Mouse (Mus musculus): ENCODE results near the gene B430306N03Rik. TPM values are rescaled to one million over a fixed set of nuclear protein-coding genes. Genes with fewer than 3 reads are reported as not detected.

B430306N03Rik gene
- total RNA-seq (2023), result 10 to 100 TPM; 11.2 to 11.3 TPM

GRCm38 (mm10) chr17:48315905-48316579 lies at the start of gene B430306N03Rik:
B430306N03Rik (plus strand) TSS chr17:48316141.

GRCm38 (mm10) chr17:48299203-48299602 lies 16.7 kb upstream of the B430306N03Rik start, which contains the start of gene Treml2:
Treml2 (plus strand) TSS chr17:48299498.

DNA sequence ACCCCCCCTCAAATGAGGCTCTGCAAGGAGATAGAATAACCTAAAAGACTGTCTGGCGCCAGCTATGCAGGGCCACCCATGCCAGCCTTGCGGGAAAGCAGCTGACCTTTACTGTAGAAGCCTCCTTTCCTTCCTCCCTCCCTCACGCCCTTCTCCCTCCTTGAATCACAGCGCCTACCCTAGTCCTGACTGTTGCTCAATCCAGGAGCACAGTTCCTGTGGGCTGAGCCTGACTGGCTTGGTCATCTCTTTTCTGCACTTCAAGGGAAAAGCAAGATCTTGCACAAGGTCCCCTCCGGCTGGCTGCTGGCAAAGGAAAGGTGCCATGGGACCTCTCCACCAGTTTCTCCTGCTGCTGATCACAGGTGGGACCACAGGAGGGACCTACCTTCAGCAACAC lies 30.3 kb downstream of the B430306N03Rik start, which contains the start of gene Trem2:
Gene Trem2, plus strand, starts transcription at position 171 of the 400 bp plus-strand sequence.

DNA sequence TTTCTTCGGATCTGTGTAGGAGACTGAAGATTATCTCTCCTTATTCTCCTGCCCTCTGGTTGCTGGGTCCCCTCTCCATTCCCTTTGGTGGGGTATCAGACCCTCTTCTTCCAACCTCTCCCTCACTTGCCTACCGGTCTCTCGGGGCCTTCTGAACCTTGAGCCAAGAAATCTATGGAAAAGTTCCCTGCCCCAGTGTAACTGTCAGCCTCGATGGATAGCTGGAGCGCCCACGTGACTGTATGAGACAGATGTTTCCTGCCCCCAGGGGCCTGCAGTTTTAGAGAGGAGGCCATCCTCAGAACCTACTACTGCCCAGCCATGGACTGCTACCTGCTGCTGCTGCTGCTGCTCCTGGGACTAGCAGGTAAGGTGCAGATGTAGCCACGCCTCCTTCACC lies 43.7 kb downstream of the B430306N03Rik start, which contains the start of gene Treml1:
Gene Treml1, plus strand, starts transcription at position 301 of the 400 bp plus-strand sequence.

Other genes starting within 250 kb of the B430306N03Rik start
- gene 1700067P10Rik, start 226.8 kb upstream of the B430306N03Rik start, total RNA-seq (2023), result not detected
- not detected for gene 9830107B12Rik, start 169.9 kb upstream of the B430306N03Rik start, total RNA-seq (2023)
- gene A530064D06Rik, start 148.9 kb upstream of the B430306N03Rik start, total RNA-seq (2023), result under 1 TPM in 1 of 2 experiments, not detected in 1; 0.61 TPM
- gene Trem1, start 83.4 kb upstream of the B430306N03Rik start, total RNA-seq (2023), result 1 to 10 TPM; 1.6 to 3.7 TPM
- gene Trem3, start 68.4 kb upstream of the B430306N03Rik start, total RNA-seq (2023), result not detected
- 1 to 10 TPM; 2.0 to 2.4 TPM for gene Treml4, start 51.8 kb upstream of the B430306N03Rik start, total RNA-seq (2023)
- 100 to 1,000 TPM; 174 to 186 TPM for gene Treml2, start 16.6 kb upstream of the B430306N03Rik start, total RNA-seq (2023)
- not detected for gene Trem2, start 30.3 kb downstream of the B430306N03Rik start, total RNA-seq (2023)
- not detected for gene Treml1, start 43.8 kb downstream of the B430306N03Rik start, total RNA-seq (2023)
- gene Nfya, start 93.8 kb downstream of the B430306N03Rik start, total RNA-seq (2023), result 100 to 1,000 TPM; 118 TPM
- 10 to 100 TPM; 50.5 to 59.6 TPM for gene Oard1, start 93.9 kb downstream of the B430306N03Rik start, total RNA-seq (2023)
- gene Apobec2, start 116.8 kb downstream of the B430306N03Rik start, total RNA-seq (2023), result under 1 TPM in 1 of 2 experiments, not detected in 1; 0.64 TPM
- gene Tspo2, start 135.4 kb downstream of the B430306N03Rik start, total RNA-seq (2023), result not detected
- 1 to 10 TPM; 4.8 to 7.3 TPM for gene Unc5cl, start 138.8 kb downstream of the B430306N03Rik start, total RNA-seq (2023)